Mouse (Mus musculus) heart, postnatal 36 days (tissue): ENCODE data around the gene Mid1. TPM values are rescaled to one million over a fixed set of nuclear protein-coding genes. Genes with fewer than 3 reads are reported as not detected.
"Not testable (repeated sequence)": the region's sequence is repeated elsewhere in the genome, so short reads cannot be mapped to it uniquely, and the experiment has no call there.

Experiments used
- DNase-seq, 2 experiments: peaks; one replicate each; pipeline ENCODE4 v3.0.0; 2021 to 2022
- intact Hi-C: fragments of 180-260 bp; cut with DNase I; formaldehyde crosslinking; loops from one replicate; pipeline ENCODE4 v1.15.1; 2025
- total RNA-seq, 2 experiments: library from RNA; stranded (reverse); gene quantifications; 2 replicates each; pipeline ENCODE4 v1.2.3; 2021

Gene Mid1
- total RNA-seq, 2 experiments from 2014 or later: 4.2 TPM

GRCm38 (mm10) chrX:170007375-170008178 is 322.6 kb downstream of the Mid1 start:
- DNase-seq, intact Hi-C loops: not testable (repeated sequence)

DNA sequence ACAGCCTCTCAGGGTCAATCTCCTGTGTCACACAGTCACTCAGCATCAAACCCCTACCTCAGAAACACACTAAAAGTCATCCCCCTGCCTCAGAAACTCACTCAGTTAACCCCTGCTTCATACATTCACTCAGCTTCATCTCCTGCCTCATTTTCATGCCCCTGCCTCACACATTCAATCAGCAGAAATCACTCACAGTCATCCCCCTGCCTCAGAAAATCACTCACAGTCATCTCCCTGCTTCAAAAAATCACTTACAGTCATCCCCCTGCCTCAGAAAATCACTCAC is 323.1 kb downstream of the Mid1 start:
- intact Hi-C loops, DNase-seq: not testable (repeated sequence)

DNA sequence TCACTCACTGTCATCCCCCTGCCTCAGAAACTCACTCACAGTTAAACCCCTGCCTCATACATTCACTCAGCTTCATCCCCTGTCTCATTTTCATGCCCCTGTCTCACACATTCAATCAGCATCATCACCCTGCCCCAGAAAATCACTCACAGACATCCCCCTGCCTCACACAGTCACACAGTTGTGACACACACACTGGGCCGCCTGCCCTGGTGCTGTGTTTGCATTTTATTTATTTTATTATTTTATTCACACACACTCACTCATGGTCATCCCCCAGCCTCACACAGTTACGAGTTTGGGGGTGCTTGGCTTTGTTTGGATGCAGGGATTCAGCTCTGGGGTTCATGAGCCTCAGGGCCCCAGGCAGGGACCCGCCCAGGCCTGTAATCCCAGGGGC is 323.6 kb downstream of the Mid1 start:
- peak in 1 of 2 experiments; percentile 69 for DNase-seq
- intact Hi-C loops: not testable (repeated sequence)

DNA sequence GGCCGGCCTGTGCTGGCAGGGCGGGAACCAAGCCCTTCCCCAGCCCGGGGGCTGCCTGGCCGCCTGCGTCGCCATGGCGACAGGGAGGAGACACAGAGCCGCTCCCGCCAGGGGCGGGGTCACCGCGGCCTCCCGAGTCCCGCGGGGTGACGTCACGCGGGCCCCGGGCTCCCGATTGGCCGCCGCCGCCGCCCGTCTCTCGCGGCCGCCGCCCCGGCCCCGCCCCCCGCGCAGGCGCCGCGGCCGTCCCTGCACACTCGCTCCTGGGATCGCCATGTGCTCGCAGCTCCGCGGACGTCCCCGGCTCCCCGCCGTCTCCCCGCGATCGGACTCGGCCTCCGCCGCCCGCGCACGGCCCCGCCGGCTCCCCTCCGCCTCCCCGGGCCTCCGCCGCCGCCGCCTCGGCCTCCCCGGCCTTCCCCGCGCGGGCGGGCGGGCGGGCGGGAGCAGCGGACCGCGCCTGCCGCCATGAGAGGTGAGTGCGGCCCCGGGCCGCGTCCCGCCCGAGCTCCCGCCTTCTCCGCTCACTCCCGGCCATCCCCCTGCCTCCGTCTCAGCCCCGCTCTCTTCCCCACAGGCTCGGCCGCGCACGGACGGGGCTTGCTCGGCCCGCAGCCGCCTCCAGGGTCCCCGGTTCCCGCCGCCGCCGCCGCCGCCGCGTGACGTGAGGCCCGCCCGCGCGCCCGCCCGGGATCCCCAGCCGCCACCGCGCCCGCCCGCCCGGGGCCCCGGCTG is 324.2 kb downstream of the Mid1 start, which contains the start of gene Gm21887:
Gm21887 (plus strand) TSS at position 644 of the 735 bp plus-strand sequence.
- peak; percentile 97 to 100 for DNase-seq
- intact Hi-C loops: not testable (repeated sequence)

DNA sequence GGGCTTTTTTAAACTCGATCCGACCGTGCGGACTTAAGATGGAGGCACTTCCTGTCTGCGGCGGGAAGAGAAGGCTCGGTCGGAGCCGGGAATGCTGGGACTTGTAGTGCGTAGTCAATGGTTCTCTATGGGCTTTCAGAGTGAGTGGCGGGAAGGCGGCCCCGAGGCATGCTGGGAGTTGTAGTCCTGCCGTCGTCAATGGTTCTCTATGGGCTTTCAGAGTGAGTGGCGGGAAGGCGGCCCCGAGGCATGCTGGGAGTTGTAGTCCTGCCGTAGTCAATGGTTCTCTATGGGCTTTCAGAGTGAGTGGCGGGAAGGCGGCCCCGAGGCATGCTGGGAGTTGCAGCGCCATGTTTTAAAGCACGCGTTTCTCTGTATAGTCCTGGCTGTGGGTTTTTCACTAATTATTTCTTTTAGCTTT is 324.8 kb downstream of the Mid1 start:
- intact Hi-C loops: not testable (repeated sequence)
- peak; percentile 99 to 100 for DNase-seq

- peak in 1 of 2 experiments; percentile 66 for DNase-seq
- intact Hi-C loops: not testable (repeated sequence)
These were observed 325.9 kb downstream of the Mid1 start for GRCm38 (mm10) chrX:170010581-170011528.

DNA sequence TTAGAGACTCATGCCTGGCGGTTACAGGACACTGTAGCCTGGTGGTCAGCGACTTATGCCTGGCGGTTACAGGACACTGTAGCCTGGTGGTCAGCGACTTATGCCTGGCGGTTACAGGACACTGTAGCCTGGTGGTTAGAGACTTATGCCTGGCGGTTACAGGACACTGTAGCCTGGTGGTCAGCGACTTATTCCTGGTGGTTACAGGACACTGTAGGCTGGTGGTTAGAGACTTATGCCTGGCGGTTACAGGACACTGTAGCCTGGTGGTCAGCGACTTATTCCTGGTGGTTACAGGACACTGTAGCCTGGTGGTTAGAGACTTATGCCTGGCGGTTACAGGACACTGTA is 326.5 kb downstream of the Mid1 start:
- DNase-seq, intact Hi-C loops: not testable (repeated sequence)

GRCm38 (mm10) chrX:170013421-170013820 is 328.4 kb downstream of the Mid1 start:
- DNase-seq, intact Hi-C loops: not testable (repeated sequence)

DNA sequence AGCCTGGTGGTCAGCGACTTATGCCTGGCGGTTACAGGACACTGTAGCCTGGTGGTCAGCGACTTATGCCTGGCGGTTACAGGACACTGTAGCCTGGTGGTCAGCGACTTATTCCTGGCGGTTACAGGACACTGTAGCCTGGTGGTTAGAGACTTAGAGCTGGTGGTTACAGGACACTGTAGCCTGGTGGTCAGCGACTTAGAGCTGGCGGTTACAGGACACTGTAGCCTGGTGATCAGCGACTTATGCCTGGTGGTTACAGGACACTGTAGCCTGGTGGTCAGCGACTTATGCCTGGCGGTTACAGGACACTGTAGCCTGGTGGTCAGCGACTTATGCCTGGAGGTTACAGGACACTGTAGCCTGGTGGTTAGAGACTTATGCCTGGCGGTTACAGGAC is 329.0 kb downstream of the Mid1 start:
- intact Hi-C loops, DNase-seq: not testable (repeated sequence)

DNA sequence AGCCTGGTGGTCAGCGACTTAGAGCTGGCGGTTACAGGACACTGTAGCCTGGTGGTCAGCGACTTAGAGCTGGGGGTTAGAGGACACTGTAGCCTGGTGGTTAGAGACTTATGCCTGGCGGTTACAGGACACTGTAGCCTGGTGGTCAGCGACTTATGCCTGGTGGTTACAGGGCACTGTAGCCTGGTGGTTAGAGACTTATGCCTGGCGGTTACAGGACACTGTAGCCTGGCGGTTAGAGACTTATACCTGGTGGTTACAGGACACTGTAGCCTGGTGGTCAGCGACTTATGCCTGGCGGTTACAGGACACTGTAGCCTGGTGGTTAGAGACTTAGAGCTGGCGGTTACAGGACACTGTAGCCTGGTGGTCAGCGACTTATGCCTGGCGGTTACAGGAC is 330.9 kb downstream of the Mid1 start:
- DNase-seq, intact Hi-C loops: not testable (repeated sequence)

- intact Hi-C loops: not testable (repeated sequence)
- peak; percentile 72 to 77 for DNase-seq
These were observed 332.6 kb downstream of the Mid1 start for GRCm38 (mm10) chrX:170017333-170018245.

- DNase-seq, intact Hi-C loops: not testable (repeated sequence)
These were observed 333.7 kb downstream of the Mid1 start for GRCm38 (mm10) chrX:170018571-170019218.

- DNase-seq, intact Hi-C loops: not testable (repeated sequence)
These were observed 334.4 kb downstream of the Mid1 start for GRCm38 (mm10) chrX:170019219-170019953.

DNA sequence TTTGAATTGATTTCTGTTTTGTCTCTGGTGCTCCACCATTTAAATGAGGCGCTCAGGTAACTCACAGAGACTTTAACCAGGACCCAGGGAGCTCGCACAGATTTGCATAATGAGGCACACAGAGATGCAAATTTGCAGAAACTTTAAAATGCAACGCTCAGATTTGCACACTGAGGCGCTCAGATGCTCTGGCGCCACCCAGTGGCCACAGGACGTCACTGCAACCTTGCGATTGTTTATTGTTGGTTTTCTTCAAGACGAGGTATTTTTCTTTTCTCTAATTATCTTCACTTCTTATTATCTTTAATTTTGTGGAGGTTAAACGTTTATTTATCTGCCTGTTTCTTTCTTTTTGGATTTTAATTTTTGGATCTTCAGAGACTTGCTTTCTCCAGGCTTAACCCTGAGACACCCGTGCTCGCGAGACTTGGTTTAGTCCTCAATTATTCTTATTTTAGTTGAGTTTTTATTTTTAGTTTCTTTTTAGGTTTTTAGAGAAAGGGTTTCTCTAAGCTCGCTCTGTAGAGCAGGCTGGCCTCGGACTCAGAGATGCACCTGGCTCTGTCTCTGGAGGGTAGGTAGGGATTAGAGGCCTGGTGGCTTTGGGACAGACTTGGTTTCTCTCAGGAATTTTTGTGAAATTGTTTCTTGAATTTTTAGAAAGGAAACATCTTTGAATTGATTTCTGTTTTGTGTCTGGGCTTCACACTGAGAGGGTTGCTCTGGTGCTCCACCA is 335.1 kb downstream of the Mid1 start:
- intact Hi-C loops: not testable (repeated sequence)
- DNase-seq: peak; percentile 94 to 97

DNA sequence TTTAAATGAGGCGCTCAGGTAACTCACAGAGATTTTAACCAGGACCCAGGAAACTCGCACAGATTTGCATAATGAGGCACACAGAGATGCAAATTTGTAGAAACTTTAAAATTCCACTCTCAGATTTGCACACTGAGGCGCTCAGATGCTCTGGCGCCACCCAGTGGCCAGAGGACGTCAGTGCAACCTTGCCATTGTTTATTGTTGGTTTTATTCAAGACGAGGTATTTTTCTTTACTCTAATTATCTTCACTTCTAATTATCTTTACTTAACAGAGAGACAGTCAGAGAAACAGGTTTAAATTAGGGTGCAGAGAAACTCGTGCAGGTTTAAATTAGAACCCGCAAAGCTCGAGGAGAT is 335.7 kb downstream of the Mid1 start:
- peak; percentile 69 to 79 for DNase-seq
- intact Hi-C loops: not testable (repeated sequence)

DNA sequence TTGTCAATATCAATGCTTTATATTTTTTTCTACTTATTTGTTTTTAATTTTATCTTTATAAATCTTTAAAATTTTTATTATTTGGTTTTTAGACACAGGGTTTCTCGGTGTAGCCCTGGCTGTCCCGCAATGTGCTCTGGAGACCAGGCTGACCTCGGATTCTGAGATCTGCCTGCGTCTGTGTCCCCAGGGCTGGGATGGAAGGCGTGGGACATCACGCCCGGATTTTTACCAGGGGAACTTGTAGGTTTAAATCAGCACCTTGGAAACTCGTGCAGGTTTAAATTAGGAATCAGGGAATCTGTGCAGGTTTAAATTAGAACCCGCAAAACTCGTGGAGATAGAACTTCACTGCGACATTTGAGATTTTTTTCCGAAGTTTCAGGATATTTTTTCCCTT is 336.2 kb downstream of the Mid1 start:
- intact Hi-C loops, DNase-seq: not testable (repeated sequence)

- peak in 1 of 2 experiments; percentile 63 for DNase-seq
- intact Hi-C loops: not testable (repeated sequence)
These were observed 336.9 kb downstream of the Mid1 start for GRCm38 (mm10) chrX:170021750-170022461.
